Mouse (Mus musculus): ENCODE results near the gene Cdc26.

The Cdc26 gene

DNA sequence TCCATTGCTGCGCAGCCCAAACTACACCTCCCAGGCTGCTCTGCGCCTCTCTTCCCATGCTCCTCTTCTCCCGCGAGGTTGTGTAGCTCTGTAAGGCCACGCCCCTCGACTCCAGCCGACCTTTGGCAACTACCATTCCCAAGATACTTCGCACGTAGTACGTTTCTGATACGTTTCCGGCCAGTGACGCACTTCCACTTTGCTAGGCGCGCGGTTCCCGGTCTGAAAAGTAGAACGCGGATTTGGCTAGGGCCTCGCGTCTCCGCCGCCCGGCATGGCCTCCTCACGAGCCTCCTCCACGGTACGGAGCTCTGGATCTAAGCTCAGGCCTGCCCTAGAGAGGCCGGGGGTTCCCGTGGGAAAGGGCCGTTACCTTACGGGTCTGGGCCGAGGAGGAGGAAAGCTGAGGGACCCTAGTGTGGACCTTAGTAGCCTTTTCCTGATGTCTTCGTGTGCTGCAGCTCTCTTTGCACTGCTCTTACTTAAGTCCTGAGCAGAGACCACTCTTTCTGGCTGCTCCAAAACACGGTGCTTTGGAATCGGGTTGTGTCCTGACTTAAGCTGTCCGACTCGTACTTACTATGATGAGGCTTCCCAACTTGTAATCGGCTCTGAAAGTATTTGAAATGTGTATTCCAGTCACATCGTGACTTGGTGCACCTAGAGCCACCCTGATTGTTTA lies at the start of gene Cdc26, which contains the start of gene Prpf4:
Cdc26 (minus strand) TSS at position 42 of the 682 bp plus-strand sequence.
Prpf4 (plus strand) TSS at position 197 of the 682 bp plus-strand sequence.
- DNase-seq (ENCODE audit: low spot score), result peak; percentile 99

DNA sequence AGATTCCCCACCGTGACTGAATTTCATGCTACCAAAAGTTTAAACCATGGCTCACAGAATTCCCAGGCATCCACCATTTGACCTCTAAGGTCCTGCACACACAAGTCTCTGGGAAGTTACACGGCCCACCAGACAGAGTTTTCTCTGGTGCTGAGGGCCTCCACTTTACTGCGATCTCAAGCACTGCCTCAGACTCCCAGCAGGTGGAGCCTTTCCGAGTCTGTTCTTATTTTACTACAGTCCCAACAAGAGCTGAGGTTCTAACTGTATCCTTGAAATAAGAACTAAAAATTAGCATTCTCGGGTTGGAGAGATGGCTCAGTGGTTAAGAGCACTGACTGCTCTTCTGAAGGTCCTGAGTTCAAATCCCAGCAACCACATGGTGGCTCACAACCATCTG lies 46.6 kb upstream of the Cdc26 start:
- DNase-seq (ENCODE audit: low spot score), result peak; percentile 35

DNA sequence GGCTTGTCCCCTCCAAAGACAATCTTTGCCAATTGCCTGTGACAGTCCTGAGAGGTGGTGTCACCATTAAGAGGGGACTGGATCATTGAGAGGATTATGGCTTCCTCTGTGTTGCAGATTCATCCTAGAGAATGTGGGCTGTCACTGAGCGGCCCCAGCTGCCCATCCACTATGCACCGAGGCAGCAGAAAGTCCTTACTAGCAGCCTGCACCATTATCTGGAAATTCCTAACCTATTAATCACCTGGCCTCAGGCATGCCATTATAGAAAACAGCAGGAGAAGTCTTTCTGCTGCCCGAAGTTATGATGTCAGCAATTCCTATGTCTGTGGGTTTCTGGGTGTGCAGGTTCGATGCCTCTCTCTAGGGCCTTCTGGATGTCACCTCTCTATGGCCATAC lies 32.5 kb upstream of the Cdc26 start:
- DNase-seq (ENCODE audit: low spot score), result no peak

DNA sequence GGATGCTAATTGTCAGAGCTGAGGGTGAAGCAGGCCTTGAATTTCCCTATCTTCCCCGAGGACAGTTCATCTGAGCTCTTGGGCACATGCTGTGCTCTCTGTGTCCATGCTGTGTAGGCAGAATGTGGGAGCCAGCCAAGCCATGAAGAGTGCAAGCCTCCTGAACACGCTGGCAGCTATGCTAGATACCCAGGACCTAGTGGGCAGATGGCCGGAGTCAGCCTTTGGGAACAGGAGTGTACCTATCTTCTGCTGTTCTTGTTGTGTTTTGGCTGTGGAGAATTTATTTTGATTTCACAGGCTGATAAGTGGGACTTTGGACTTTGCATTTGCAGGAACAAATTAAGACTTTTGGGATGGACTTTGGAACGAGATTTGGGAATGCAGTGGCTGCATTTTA lies 32.1 kb upstream of the Cdc26 start:
- no peak for DNase-seq (ENCODE audit: low spot score)

DNA sequence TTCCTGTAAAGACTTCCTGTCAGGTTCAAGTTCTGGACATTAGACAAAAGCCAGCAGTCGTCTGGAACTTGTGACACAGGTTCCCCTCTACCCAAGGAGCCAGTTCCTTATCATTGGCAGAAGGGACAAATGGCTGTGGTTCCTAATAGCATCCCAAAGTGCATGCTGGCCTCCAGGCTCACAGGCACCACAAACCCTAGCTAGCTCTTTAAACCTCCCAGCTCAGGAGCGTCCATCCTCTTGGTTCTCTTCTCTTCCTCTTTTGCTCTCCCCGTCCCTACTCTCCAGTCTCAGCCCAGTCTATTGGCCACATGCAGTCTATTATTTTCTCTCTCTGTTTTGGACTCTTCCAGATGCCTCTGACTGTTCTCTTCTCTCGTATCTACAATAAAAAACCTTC lies 31.4 kb upstream of the Cdc26 start:
- DNase-seq (ENCODE audit: low spot score), result no peak

DNA sequence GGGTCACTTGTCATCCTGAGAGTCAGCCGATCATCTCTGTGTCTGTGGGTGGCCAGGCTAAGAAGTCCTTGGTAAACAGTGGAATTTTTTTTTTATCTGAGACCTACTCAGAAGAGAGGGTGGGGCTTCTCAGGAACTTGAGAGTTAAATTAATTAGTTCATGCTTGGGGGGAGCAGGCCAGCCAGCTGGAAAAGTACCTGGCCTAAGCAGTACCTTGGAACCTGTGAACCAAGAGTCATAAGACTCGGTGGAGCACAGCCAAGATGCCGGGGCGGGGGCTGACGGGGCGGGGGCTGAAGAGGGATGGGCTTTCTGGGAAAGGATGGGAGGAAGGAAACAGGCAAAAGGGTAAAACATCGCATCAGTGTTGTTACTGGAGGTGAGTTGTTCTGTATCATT lies 29.4 kb upstream of the Cdc26 start:
- DNase-seq (ENCODE audit: low spot score), result no peak

DNA sequence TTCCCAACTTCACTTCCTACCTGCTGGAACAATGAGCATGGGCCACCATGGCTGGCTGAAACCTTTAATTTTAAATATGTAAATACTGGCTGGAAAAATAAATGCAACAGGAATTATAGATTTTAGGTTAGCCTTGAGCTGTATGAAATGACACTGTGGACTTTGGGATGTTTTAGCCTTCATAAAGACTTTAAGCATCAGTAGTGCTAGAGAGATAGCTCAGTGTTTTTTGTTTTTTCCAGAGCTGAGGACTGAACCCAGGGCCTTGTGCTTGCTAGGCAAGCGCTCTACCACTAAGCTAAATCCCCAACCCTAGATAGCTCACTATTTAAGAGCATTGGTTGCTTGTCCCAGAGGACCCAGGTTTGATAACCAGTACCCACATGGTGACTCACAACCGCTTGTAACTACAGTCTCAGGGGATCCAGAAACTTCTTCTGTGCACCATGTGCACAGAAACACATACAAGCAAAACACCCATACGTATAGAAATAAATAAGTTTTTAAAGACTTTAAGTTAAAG lies 28.9 kb upstream of the Cdc26 start:
- no peak for DNase-seq (ENCODE audit: low spot score)

- no peak for DNase-seq (ENCODE audit: low spot score)
These were observed 26.6 kb upstream of the Cdc26 start, which contains the start of gene Rnf183 for GRCm38 (mm10) chr4:62435081-62435480. Gene Rnf183 (minus strand): TSS chr4:62435252.

DNA sequence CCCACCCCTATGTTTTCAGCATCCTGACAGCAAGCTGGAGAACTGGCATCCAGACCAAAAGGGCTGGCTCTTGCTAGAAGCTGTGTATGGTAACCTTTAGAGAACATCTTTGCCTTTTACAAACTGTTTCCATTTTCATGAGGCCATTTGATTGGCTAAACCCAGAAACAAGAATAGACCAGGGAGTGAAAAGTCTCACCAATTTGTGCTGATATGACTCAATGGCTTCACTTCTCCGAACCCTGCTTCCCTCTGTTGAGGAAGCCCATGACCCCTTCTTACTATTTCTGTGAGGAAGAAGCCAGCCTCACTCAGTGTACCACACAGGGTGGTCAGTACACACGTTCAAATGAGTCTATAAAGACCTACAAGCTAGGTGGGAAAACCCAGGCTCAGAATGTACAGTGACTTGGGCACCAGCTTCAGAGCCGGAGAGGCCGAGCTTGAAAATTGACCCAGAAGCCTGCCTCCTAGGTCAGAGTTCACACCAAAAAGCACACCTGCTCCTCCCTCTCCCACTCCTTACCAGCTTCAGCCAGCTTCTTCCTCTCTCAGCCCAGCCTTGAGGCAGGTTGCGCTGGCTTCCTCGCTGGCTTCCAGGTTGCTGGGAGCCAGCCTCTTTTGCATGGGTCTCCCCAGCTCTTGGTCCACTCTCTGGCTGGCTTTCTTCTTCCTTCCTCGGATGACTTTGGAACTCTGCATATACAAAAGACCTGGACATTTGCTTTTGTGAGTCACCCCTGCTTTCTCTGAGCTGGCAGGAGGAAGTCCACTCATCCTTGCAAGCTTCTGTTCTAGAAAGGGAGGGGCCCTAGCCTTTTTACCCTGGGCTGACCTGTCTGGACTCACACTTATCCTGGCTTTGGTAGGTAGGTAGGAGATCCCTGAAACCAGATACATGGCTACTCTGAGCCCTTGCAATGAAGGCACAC lies 25.8 kb upstream of the Cdc26 start:
- DNase-seq (ENCODE audit: low spot score), result no peak

DNA sequence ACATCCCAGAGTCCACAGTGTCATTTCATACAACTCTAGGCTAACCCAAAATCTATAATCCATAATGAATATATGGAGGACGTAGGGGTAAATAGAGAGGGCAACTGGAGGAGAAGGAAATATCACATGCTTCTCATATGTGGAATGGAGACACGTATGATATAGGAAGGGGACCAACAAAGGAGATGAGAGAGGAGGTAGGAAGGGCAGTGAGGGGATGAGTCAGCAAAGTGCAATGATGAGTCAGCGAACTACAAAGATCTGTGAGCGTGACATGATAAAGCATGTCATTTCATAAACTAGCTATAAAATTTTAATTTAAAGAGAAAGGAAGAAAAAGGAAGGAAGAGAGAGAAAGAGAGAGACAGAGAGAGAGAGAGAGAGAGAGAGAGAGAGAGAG lies 23.1 kb upstream of the Cdc26 start:
- no peak for DNase-seq (ENCODE audit: low spot score)

DNA sequence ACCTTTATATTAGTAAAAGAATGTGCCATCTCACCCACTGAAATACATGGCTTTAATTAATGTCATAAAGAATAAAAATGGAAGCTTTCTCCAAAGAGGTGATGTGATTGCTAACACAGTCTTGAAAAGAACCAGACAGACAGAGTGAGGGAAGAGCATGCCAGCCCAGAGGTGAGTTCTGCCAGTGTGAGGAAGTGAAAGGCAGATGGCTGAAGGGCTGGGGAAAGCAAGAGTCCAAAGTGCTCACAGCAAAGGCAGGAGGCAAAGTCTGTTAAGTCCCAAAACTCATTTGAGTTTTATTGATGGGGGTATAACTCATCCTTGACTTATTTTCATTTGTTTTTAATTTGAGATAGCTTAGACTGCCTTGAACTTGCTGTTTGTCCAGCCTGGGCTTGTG lies 22.2 kb upstream of the Cdc26 start:
- DNase-seq (ENCODE audit: low spot score), result no peak

DNA sequence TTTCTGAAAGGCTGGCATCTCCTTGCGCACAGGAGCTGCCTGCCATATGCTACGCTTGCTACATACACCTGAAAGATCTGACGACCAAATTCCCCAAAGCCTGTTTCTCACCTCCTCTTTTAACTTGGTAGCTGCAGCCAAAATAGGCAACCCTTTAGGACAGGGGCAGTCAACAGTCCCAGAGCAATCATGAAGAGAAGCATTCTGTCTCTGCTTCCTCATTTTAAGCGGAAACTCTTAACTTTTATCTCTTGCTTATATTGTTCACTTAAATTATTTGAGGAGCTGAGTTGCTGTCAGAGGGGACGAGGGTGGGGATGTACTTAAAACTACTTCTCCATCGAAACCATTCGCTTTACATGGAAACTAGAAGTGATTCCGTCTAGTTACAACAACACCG lies 21.2 kb upstream of the Cdc26 start:
- no peak for DNase-seq (ENCODE audit: low spot score)

DNA sequence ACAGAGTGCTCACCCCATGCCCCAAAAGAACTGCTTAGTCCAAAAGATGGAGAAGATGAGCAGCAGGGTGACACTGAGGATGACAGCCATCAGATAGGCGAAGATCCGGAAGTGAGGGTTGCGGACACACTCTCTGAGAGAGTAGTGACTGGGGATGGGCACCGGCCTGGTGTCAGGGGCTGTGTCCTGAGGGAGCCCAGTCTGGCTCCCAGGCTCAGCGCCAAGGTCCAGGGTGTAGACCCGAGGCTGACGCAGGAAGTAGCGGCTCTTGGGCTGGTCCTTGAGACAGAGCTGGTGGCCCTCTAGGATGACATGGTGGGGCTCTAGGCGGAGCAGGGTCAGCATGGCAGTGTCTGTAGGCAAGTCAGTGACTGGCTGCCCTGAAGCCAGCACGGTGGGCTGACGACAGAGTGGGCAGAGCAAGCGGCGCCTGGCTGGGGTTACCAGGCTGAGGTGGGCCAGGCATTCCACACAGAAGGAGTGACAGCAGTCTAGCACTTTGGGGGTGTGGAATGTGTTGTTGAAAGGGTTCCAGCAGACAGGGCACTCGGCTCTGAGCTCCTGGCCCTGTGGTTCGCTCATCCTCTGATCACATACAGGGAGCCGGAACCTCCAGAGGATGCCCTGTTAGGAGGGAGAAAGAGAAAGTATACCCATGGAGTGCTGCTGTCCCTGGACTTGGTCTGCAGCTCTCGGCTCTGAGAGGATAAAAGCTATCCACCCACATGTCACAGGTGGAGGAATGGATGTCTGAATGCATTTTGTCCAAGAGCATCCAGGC lies 19.7 kb upstream of the Cdc26 start:
- DNase-seq (ENCODE audit: low spot score), result no peak

GRCm38 (mm10) chr4:62425891-62426290 lies 17.4 kb upstream of the Cdc26 start:
- DNase-seq (ENCODE audit: low spot score), result no peak

DNA sequence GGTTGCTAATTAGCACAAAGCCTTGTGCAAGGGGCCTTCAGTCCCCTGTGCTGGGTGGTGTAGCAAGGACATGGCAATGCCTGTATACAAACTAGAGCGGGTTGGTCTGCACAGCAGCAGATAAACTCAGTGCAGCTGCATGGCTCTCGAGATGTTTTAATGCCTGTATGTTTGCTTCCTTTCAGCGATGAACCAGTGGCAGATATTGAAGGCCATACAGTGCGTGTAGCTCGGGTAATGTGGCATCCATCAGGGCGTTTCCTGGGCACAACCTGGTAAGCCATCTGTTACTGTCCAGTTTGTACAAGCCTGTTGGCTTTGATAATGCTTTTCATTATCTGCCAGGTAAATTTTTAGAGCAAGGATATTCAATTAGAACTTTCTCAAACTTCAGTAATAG lies 10.6 kb upstream of the Cdc26 start:
- no peak for DNase-seq (ENCODE audit: low spot score)

DNA sequence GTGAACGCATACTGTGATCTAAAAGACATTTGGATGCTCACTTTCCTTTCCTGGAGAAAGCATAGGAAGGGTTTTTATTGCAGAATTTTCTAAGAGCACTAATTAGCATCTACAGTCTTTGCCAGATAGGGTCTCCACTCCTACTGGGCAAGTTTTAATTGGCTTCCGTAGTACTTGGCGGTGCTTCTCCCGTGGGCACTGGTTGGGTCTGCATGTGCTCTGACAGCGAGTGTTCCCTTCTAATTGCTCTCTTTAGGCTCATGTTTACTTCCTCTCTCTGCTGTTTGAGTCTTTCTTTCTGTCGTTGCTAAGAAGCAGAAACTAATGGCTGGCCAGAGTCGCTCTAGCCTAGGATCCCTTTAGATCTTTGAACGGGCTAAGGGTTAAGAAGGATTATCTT lies 10.0 kb upstream of the Cdc26 start:
- DNase-seq (ENCODE audit: low spot score), result no peak

DNA sequence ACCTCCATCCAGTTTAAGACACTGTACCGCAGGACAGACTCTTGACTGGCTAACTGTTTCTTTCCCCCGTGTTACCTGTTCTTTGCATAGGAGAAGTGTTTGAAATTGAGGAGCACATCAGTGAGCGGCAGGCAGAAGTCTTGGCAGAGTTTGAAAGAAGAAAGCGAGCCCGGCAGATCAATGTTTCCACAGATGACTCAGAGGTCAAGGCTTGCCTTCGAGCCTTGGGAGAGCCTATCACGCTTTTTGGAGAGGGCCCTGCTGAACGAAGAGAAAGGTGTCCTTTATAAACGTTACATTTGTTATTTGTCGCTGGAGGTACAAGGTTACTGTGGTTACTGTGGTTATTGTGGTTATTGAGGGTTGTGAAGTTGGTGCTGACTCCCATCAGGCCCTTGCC lies 3.2 kb upstream of the Cdc26 start:
- no peak for DNase-seq (ENCODE audit: low spot score)

DNA sequence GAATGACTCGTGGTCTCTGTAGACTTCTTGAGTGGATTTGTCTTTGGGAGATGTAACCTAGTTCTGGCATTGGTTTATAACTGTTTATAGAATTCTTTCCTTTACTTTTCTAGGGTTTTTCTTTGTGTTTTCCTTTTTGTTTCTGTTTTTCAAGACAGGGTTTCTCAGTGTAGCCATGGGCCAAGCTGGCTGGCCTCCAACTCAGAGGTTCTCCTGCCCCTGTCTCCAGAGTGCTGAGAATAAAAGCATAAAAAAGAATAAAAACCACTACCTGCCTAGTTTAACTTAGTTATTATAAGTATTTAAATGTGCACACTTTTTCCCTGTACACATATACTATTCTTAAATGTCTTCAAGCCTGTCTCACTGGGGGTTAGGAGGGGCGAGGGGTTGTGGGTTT lies 1.9 kb upstream of the Cdc26 start:
- no peak for DNase-seq (ENCODE audit: low spot score)

- no peak for DNase-seq (ENCODE audit: low spot score)
These were observed 1.2 kb upstream of the Cdc26 start for GRCm38 (mm10) chr4:62409615-62410014.

- peak; percentile 70 for DNase-seq (ENCODE audit: low spot score)
These were observed 486 bp downstream of the Cdc26 start for GRCm38 (mm10) chr4:62407730-62408582.

DNA sequence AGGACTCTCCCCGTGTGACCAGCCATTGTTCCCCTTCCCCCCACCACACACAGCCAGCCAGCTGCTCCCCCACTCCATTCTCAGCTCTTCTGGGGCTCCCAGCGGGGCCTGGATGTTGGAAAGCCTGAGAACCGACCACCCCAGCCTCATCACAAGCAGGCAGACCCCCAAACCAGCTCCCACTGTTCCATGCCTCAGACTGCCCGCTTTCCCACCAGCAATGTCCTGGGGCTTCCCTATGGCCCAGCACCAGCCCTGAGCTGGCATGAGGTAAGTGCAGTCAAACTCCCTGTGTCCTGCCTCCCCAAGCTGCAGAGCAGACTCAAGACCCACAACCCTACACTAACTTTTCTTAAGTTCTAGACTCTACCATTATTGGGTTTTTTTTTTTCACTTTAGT lies 2.3 kb downstream of the Cdc26 start:
- DNase-seq (ENCODE audit: low spot score), result no peak
